Mouse (Mus musculus) bone marrow, adult 2 months (tissue): Measurements from ENCODE around the gene Ccdc106. TPM values are rescaled to one million over a fixed set of nuclear protein-coding genes. Genes with fewer than 3 reads are reported as not detected.
"Not testable (repeated sequence)": the region's sequence is repeated elsewhere in the genome, so short reads cannot be mapped to it uniquely, and the experiment has no call there.

Experiments
- H3K27ac ChIP-seq: fragments of 200-500 bp; 2 replicates; pipeline ENCODE4 v1.5.1; 2012; ENCODE audit warnings: low read depth, mild to moderate bottlenecking, control low read depth, inconsistent platforms, low read length; ENCODE audit not compliant: control insufficient read depth, poor library complexity, insufficient read depth
- H3K4me1 ChIP-seq: fragments of 200-500 bp; 2 replicates; pipeline ENCODE4 v1.6.1; 2011; ENCODE audit warnings: low read length; ENCODE audit not compliant: control insufficient read depth, insufficient read depth
- H3K4me3 ChIP-seq: fragments of 200-500 bp; replicated peaks from 2 replicates; pipeline ENCODE3; 2011; ENCODE audit warnings: mild to moderate bottlenecking, low read depth, low read length, control low read depth; ENCODE audit not compliant: control insufficient read depth
- CTCF ChIP-seq: fragments of 200-500 bp; IDR thresholded peaks from 2 replicates; pipeline ENCODE4 v1.5.1; 2011; ENCODE audit warnings: low read length, control low read depth; ENCODE audit not compliant: control insufficient read depth, insufficient read depth
- POLR2A ChIP-seq: fragments of 200-500 bp; IDR thresholded peaks from 2 replicates; pipeline ENCODE4 v1.6.1; 2011; ENCODE audit warnings: low read depth, mild to moderate bottlenecking, control low read depth, low read length, borderline replicate concordance; ENCODE audit not compliant: control insufficient read depth
- WGBS: fragments of 180-500 bp; shearing (Covaris S2); methylation state at CpG from one replicate; pipeline ENCODE4 v1.1.7; 2018; 5-methylcytosine and 5-hydroxymethylcytosine counted together
- polyA plus RNA-seq: library from polyadenylated mRNA; stranded (reverse); fragments of >200 nt; gene quantifications from 2 replicates; pipeline ENCODE4 v1.2.4, GENCODE M21; 2011; ENCODE audit warnings: low replicate concordance; ENCODE audit not compliant: missing spikeins, insufficient read depth, insufficient read length

The Ccdc106 gene
- polyA plus RNA-seq, 1 experiment, result not detected

DNA sequence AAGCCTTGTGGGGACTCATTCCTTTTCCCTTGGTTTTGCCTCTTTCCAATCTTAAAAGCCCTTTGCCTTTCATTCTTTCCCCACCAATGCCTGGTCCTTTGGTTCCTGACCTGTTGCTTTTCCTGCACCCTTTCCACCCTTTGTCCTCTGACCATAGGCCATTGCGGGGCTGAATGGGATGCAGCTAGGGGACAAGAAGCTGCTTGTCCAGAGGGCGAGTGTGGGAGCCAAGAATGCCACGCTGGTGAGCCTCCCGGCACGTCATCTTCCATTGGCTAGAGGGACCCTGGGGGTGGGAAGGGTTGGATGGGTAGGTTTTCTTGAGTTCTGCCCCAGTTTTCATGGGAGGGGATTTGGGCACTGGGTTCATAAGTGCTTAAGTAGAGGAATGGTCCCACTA is 54.6 kb downstream of the Ccdc106 start:
- no peak for TF ChIP-seq POLR2A
- no peak for TF ChIP-seq CTCF
- H3K4me1 ChIP-seq, result no peaks in the 10 kb centered on the region
- H3K27ac ChIP-seq, result no peak overlapping the region
- no peak overlapping the region for H3K4me3 ChIP-seq
- WGBS, result 92% methylated on average over 5 of the region's 5 CpGs

DNA sequence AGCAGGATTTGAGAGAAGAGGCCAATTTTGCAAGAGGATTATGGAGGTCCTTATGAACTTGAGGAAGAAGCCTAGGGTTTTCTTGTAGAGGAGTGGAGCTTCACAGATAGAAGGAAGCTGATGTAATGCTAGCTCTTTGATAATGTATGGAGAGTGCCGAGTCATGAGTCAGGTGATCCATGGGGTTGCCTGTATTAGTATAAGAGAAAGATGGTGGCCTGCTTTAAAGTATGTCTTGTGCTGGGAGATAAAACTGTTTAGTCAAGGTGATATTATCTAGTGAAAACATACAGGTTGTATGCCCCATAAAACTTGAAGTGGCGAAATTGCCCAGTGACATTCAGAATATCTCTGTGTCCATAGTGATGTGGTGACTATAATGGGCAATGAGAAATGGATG is 56.6 kb downstream of the Ccdc106 start:
- H3K4me3 ChIP-seq, result no peak overlapping the region
- no peak overlapping the region for H3K27ac ChIP-seq
- no peaks in the 10 kb centered on the region; the same call in 1 of the 2 replicates for H3K4me1 ChIP-seq
- no peak for TF ChIP-seq CTCF
- TF ChIP-seq POLR2A, result no peak
- WGBS, result 58% methylated on average over 2 of the region's 2 CpGs

DNA sequence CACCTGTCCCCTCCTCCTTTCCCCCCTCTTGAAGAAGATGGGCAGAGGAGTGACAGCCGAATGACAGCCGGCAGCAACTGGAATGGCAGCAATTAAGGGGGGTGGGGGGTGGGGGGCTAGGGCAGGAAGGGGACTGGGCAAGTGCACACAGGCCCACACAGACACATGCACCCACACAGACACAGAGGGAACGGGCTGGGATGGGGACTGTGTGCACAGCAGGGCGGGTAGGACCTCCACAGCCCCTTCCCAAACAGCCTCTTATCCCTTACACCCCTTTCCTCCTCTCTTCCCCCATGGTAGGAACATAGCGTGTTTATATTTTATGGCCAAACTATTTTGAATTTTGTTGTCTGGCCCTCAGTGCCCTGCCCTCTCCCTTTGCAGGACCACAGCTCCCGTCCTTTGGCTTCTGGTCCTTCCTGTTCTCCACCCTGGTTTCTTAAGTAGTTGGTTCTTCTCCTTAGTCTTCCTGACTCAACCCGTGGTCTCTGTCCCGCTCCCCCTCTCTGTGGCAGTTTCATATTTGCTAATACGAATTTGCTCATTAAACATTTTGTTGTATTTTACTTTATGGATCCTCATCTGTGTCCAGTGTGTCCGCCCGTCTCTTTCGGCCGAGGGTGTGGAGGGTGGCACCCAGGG is 59.1 kb downstream of the Ccdc106 start:
- WGBS, result 43% methylated on average over 10 of the region's 13 CpGs
- not testable (repeated sequence) for H3K4me1 ChIP-seq
- H3K4me3 ChIP-seq, result peak overlapping the region; percentile 98
- H3K27ac ChIP-seq, result peak overlapping the region; percentile 98

DNA sequence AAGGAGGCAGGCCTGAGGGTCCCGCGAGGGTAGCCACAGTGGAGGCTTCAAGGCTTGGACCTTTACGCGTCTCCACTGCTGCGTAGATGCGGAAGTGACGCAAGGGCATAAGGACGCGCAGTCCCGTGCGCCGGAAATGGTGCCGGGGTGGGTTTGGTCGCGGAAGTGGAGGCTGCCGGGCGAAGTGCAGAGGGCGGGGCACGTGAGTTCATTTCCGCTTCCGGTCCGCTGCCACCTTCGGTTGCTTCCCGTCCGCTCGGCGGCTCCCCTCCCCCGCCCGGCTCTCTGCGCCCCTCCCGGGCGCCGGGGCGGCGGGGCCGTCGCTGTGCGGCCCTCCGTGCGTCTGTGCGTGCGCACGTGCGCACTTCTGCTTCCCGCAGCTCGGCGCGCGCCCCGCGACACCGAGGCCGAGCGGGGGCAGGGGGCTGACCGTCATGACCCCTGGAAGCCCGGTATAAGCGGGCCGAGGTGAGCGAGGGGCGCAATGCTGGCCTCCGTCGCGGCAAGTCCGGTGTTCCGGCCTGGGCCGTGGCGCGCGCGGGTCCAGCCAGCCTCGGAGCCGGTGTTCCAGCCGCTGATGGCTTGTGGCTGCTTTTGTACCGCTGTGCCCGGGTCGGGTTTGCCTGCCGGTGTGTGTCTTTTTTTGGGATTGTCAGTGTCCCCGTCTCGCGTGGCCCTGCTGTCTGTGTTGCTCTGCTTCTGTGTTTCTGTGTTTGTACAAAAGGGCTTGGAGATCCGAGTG is 59.8 kb downstream of the Ccdc106 start, which contains the start of gene Epn1:
Epn1 (plus strand) TSS at position 226 of the 742 bp plus-strand sequence.
- under 1% methylated on average over 81 of the region's 81 CpGs for WGBS
- Histone ChIP-seq H3K4me3 (peak within 1 kb of the TSS; percentile 98), H3K27ac (peak within 1 kb of the TSS; percentile 98), H3K4me1 (peaks cover 2% of the 10 kb centered on the region; the same call in 1 of the 2 replicates)
- TF ChIP-seq POLR2A (peak; percentile 61; the same call in 1 of the 2 replicates), CTCF (no peak)

DNA sequence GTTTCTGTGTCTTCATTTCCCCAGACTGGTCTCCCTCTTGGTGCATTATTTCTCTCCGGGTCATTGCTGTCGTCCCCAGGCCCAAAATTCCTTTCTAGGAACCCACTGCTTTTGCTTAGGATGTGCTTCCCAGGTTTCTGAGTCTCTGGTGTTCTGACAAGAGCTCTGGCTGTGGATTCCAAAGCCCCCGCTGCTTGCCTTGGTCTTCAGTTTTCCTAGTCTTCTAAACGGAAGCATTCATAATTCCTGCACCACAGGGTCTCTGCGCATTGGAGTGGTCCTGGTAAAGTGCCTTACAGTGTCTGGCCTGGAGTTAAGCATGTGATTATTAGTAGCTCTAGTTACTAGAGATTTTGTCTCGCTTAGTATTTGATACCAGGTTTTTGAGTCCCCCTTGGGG is 60.5 kb downstream of the Ccdc106 start:
- TF ChIP-seq CTCF, result no peak
- no peak for TF ChIP-seq POLR2A
- Histone ChIP-seq H3K4me3 (peak overlapping the region; percentile 98), H3K4me1 (peaks cover 2% of the 10 kb centered on the region; the same call in 1 of the 2 replicates), H3K27ac (peak overlapping the region; percentile 98)
- 12% methylated on average over 6 of the region's 6 CpGs for WGBS

DNA sequence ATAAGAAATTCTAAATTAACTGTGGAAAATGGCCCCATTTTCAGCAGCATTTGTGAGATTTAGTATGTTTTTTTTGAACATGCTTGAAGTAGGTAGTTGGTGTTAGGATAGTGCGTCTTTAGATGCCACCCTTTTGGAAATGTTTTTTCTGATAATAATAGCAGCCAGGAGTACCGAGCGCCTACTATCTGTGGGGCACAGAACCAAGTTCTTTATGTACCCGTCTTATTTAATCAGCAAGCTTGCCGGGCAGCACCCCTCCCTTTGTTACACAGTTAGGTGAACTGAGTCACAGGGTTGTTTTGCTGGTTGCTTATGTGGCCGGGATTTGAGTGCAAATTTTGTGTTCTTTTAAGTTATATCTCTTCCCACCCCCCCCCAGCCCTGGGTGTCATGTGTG is 60.9 kb downstream of the Ccdc106 start:
- Histone ChIP-seq H3K4me3 (peak overlapping the region; percentile 12), H3K27ac (no peak overlapping the region), H3K4me1 (peaks cover 2% of the 10 kb centered on the region; the same call in 1 of the 2 replicates)
- WGBS, result 45% methylated on average over 6 of the region's 6 CpGs
- TF ChIP-seq POLR2A (no peak), CTCF (no peak)

DNA sequence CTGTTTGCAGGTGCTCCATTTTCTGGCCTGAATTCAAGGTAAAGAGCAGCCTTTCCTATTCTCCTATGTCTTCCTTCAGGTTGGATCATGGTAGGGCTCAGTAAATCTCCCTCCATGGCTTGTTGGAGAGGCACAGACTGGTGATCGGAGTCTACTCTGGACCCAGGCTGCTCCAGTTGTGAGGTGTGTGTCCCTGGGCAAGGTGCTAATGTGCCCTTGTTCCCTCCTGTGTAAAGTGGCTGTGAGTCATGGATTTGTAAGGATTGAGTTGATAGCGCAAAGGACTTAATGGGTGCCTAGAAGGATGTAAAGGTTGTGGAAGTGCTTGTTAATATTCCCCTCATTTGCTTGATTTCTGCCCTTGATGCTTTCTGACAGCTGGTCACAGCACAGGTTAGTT is 61.6 kb downstream of the Ccdc106 start:
- 90% methylated on average over 2 of the region's 2 CpGs for WGBS
- H3K4me3 ChIP-seq, result no peak overlapping the region
- H3K4me1 ChIP-seq, result peaks cover 2% of the 10 kb centered on the region; the same call in 1 of the 2 replicates
- TF ChIP-seq CTCF (no peak), POLR2A (no peak)
- no peak overlapping the region for H3K27ac ChIP-seq

DNA sequence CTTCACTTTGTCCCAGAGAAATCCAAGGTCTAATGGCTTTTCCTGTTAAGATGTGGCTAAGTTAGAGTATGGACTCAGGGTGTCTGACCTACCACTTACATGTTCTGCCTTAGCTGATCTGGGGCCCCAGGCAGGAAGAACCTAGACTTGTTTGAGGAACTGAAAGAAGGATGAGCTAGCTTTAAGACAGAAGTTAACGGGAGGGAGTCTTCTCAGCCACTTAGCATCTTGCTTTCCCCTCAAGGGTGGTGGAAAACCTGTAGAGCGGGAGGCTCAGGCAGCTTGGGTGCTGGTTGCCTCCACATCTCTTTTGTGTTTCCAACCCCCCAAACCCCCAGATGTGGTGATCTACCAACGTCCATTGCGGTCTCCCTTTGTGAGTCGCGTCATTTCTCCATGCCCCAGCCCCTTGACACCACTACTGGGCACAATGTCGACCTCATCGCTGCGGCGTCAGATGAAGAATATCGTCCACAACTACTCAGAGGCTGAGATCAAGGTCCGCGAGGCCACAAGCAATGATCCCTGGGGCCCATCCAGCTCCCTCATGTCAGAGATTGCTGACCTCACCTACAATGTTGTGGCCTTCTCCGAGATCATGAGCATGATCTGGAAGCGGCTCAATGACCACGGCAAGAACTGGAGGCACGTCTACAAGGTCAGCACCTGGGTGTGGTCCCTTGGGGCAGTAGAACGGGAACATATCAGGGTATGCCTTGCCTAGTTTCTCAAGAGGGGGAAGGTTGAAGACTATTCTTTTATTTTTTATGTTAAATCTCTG is 63.2 kb downstream of the Ccdc106 start:
- Histone ChIP-seq H3K27ac (peak overlapping the region; percentile 25), H3K4me1 (peaks cover 2% of the 10 kb centered on the region; the same call in 1 of the 2 replicates), H3K4me3 (no peak overlapping the region)
- TF ChIP-seq CTCF (no peak), POLR2A (no peak)
- WGBS, result 72% methylated on average over 18 of the region's 18 CpGs
